Mouse (Mus musculus): ENCODE measurements at regions not wholly inside any gene's neighbourhood (a gene's known extent, or its start where the extent isn't known, plus 50 kb on each side); places are given as distances from the start of the nearest gene placed in this dataset.
A peak's percentile ranks its signal among the peaks of the same experiment; 100 is the strongest.

DNA sequence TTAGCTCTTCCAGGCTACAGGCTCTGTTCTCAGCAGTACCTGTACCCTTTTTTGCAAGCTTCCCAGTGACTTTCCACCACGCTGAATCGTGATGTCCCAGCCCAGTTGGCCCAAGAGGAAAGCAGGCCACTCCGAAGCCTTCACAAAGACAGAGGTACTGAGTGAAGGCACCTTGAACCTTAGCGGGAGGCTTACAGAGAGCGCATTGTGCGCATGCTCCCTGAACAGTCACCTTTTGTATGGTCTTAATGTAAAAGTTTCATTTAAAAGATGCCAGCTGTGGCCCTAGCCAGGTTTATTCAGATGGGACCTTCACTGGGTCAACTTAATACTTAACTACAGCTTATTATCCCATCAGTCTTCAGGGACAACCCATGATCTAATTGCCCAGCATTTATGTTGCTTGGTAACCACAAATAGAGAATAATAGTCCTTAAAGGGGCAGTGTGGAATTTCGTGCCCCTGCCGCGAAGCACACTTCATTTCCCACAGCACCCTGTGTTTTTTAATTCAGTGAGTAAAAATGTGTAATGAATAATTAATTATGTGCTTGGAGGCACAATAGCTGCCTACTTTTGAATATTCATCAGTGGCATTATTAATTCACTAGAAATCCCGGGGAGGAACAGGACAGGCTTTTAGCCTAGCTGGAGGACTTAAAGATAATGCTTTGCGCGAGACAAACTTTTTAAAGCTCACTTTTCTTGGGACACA lies 111.3 kb upstream of the Vrk1 start:
- no peak for DNase-seq (ENCODE audit: extremely low read depth, insufficient read length, low spot score)

DNA sequence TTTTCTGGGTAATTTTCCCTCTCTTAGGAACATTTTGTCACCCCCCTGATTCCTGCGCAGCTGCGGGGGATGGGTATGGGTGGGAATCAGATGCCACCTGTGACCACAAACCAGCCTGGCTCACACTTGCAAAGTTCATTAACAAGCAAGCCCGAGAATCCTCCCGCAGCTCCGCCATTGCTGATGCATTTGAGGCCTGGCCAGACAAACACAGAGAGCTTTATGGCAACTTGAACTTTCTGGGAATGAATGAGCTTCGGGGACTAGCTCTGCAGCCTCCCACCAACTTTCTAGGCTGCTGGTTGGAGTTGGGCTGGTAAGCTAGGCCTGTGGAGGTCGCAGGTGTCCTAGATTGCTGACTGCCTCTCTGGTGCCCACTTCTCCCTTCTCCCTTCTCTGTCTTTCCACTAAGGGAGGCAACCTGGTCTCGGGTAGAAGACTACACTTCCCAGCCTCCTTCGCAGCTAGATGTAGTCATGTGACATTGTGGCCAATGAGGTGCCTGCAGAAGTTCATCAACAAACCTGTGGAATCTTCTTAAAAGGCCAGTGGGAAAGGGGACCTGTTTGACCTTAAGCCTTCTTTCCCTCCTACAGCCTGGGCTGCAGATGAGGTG lies 110.6 kb upstream of the Vrk1 start:
- DNase-seq (ENCODE audit: extremely low read depth, insufficient read length, low spot score): no peak

DNA sequence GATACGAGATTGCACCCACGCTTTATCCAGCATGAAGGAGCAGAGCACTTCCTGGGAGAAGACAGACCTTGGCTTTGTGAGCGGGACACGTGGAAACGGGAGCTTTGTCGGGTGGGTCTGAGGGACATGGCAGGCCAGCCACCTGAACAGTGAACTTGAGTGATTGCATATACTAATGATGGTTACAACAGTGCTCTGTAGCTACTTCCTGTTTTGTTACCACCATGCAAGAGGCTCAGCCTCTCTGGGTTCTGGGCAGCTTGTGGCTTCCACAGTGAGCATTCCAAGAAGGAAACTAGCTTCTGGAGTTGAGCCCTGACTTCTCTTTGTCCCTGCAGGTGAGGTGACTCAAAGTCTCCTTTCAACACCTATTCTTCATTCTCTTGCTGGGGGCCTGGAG lies 109.5 kb upstream of the Vrk1 start:
- DNase-seq (ENCODE audit: extremely low read depth, insufficient read length, low spot score): no peak

DNA sequence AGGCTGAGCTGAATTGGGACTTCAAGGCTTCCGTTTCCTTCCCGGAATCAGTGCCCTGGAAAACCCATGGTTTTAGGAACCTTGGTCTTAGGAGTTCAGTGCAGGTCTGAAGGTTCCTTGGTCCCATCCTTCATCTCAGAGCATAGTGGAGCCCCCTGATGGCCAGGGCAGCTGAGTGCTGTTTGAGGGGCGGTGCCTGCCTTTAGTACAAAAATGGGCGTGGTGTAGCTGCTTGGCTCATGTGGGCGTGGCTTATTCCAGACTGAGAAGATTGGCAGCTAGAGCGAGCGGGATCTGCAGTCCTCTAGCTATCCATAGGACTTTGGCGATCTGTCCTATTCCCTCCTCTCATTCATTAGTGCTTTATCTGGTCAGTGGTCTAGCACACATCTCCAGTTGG lies 107.0 kb upstream of the Vrk1 start:
- DNase-seq (ENCODE audit: extremely low read depth, insufficient read length, low spot score): no peak

DNA sequence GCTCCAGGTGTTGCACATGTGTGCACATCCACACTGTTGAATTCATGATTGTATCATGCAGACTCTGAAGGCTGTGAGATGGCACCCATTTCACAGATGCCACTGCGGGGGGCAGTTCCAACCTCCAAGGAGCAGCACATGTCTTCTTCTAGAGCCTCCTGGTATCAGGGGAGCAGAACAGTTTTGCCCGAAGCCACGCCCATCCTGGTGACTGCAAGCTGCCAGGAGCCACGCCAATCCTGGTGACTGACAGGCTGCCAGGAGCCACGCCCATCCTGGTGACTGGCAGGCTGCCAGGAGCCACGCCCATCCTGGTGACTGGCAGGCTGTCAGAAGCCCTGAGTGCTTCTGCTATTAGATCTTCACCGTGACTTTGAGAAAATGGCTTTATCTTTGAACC lies 103.4 kb upstream of the Vrk1 start:
- peak; percentile 35 for DNase-seq (ENCODE audit: extremely low read depth, insufficient read length, low spot score)

DNA sequence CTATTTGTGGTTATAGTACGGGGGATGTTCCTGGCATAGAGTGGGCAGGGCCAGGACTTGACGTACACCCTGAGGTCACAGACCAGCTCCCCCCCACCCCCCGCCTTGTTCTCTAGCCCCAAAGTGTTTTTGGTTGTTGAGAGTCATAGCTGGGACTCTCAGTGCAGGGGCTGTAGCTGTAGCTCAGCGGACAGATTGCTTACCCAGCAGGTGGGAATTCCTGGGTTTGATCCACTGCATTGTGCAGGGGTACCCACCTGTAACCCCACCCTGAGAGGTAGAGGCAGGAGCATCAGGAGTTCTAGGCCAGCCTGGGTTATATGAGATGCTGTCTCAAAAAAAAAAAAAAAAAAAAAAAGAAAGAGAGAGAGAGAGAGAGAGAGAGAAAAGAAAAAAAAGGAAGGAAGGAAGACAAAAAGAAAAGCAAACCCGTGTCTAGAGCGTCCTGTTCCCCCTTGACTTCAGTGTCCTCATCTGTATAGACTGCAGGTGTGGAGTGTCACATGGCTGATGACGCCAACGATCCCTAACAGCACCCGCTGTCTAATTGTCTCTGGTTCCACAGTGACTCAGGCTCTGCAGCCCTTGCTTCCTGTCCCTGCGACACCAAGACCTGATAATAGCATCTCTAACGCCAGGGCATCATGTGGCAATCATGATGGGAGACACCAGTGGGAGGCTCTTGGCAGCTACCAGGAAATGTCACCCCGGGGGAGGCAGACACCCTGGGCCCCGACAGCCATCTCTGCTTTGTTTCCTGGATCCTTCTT lies 102.0 kb upstream of the Vrk1 start:
- no peak for DNase-seq (ENCODE audit: extremely low read depth, insufficient read length, low spot score)

DNA sequence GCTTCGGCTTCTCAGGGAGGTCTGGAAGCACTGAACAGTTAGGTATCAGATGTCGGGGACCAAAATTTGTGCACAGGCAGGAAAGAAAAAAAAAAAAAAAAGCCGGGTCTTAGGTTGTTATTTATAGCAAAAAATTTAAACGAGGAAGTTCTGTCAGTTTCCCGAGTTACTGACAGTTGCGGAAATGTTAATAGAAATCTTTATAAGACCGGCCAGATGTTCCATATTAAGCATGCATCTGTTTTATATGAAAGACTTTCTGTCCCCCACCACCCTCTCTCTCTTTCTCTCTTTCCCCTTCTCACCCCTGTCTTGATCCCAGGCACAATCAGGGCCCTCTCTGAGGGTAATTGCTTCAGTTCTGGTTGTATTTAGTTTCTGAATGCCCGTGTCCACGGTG lies 98.5 kb upstream of the Vrk1 start:
- DNase-seq (ENCODE audit: extremely low read depth, insufficient read length, low spot score): no peak

DNA sequence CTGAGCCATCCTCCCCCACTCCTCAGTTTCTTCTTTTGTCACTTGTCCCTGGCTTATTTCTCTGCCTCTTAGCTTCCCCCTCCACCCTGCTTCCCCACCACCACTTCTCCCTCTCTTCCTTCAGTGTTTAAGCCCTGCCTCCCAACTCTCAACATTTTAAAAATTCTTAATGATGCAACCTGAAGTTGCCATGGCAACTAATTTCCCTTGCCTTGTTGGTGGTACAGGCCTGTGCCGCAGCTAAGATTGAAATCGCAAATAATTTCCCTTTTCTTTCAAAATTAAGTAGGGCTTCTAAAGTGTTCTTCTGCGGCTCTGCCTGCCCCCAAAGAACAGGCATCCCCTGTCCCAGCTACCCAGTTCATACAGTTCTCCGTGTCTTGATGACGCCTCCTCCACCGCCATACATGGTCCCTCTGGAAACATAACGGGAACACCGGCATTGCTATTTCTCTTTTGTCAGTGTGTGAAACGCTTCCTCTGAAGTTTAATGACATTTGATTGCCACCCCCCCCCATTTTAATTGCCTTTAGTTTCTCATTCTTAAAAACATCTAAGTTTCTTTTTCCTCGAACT lies 92.6 kb upstream of the Vrk1 start:
- no peak for DNase-seq (ENCODE audit: extremely low read depth, insufficient read length, low spot score)

DNA sequence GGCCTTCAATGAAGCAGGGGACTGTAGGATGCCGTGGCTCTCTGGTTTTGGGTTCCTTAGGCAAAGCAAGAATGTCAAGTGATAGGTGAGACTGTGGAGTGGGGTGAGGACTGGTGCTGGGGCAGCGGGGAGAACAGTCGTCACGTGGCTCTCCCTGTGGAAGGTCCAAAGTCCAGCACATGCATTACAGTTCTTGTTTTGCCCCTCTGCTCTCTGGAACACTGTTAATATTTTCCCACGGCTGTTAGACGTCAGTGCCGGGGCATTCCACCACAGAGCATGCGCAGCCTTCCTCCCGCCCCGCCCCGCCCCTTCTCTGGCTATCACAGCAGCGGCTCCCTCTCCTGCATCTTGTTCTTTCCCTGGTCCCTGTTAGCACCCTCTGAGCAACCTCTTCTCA lies 91.3 kb upstream of the Vrk1 start:
- no peak for DNase-seq (ENCODE audit: extremely low read depth, insufficient read length, low spot score)

DNA sequence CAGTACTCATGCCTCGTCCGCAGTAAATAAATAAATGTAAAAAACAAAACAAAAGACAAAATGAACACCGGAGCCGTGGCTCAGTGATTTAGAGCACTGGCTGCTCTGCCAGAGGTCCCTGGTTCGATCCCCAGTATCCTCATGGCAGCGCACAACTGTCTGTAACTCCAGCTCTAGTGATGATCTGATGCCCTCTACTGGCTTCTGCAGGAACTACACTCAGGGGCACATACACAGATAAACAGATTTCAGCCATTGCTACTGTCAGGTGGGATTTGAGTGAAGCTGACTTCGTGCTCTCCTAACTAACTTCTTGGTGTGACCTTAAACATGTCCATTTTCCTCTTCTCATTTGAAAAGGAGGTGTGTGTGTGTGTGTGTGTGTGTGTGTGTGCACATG lies 82.8 kb upstream of the Vrk1 start:
- DNase-seq (ENCODE audit: extremely low read depth, insufficient read length, low spot score): no peak

DNA sequence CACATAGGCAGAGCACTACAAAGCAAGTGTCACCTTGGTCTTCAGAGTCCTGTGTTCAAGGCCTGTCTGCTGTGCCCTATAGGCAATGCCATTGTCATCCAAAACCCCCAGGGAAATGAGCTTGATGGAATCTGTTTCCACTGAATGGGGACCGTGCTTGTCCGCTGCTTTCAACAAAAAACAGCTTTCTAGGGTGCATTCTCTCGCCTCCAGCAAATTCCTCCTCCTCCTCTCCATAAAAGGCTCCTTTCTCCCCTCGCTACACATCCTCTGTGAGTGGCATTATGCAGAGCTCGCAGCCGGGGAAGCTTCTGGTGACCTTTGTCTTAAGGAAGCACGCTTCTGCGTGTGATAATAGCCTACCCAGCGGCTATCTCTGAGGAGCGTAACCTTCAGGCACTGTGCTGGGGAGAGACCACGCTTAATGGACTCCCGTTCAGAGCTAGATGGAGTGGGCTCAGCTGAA lies 80.5 kb upstream of the Vrk1 start:
- no peak for DNase-seq (ENCODE audit: extremely low read depth, insufficient read length, low spot score)

DNA sequence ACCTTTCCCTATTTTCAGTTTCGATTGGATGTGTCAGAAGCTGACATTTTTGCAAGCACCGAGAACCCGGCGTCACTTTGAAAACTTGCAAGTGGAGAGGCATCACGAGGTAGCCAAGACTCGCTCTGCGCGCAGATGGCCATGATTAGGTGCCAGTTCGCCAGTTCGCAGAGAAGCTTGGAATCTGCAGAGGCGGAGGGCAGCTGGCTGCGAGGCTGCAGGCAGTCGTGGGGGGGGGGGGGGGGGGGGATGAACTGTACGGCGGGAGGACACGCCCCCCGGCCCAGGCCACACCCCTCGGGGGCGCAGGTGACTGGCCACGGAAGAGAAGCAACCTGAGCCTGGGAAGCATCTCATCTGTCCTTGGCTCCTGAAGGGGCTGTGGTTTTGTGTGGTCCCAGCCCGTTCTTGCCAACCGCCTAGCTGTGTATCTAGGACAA lies 74.6 kb upstream of the Vrk1 start:
- DNase-seq (ENCODE audit: extremely low read depth, insufficient read length, low spot score): no peak

DNA sequence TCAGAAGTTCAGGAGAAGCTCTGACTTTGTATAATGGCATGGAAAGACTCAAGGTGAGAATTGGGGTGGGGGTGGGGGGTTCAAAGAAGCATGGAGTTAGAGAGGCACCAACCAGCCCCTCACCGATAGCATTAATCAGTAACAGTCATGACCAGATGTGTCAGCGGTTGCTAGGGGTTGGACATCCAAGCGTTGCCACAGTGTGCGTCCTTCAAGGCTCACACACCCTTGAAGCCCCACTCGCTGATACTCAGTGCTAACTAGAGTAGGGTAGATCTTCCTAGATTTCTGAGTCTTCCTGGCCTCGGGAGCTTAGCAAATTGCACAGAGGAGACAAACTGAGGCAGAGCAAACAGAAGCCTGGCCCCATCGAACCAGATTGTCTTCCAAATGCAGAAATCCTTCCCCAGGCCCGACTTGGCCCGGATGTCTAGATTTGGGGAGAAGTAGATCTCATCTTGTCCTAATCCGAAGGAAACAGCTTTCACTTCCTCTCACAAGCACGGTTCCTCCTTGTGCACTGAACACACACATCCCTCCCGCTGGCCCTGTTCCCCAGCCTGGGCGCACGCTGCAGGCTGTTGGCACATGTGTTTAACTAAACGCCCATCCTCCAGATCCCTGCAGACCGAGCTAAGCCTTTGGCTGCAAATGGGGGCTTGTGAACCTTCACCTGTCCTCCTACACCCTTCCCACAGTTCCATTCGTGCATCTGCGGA lies 73.1 kb upstream of the Vrk1 start:
- DNase-seq (ENCODE audit: extremely low read depth, insufficient read length, low spot score): no peak

DNA sequence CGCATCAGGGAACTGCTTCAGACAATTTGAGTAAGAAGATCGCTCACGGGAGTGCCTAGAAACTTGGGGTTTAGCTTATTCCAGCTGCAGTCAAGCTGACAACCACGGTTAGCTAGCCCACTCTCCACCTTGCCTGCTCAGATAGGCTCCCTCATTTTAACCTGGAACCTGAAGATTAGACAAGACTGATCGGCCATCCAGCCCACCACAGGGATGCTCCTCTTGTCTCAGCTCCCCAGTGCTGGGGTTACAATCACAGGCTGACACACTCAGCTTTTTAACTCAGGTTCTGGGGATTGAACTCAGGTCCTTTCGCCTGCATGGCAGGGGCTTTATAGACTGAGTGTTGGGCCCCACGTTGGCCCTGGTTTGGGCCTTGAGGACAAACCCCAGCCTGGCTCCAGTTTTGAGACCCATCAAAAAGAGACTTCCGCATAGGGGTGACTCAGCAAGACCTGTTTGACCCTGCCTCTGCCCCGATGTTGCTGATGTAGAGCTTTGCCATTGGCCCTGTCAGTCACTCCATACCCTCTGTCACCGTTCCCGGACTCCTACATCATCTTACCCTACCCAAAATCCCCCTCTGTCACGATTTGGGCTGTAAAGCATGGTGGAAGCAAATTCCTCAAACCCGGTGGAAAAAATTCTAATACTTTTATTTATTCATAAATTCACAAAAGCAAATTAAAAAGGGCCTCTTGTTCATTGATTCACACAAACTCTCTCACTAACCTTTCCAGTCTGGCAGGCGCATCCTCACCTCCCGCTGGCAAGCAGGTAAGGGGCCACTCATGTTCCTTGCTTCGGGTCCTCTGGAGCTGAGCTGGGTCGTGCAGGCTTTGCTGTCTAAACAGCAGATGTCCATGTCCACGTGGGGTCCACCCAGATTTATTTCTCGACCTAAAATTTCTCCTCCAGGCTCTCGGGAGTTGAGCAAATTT lies 67.6 kb upstream of the Vrk1 start:
- no peak for DNase-seq (ENCODE audit: extremely low read depth, insufficient read length, low spot score)

DNA sequence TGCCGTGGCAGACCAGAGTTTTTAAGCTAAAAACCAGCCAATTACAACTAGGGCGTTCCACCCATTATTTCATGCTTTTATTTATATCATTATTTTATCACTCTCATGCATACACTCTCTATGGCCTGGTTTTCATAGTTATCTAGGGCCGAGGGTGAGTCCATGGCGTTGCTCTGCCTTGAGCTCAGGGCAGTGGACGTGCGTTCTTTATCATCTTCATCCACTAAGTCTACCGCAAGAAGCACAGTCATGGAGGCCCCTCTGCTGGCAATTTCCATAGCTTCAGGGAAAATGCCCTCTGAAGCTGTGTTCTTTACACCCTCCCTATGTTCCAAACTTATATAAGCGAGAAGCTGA lies 67.0 kb upstream of the Vrk1 start:
- no peak for DNase-seq (ENCODE audit: extremely low read depth, insufficient read length, low spot score)

DNA sequence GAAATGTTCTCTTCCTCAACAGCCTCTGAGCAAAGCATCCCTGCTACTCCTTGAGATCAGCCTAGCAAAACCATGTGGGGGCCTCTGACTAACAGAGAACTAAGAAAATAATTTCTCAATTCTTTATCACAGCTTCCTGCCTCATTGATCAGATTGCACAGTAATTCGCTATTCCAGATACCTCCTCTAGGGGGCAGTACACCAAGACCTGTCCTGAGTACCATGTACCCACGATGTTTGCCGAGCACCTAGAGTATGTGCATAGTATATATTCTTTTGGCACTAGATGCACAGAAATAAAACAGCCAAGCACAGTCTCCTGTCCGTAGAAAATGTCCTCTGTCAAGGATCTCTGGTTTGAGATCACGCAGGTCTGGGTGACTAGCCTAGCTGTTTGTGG lies 62.7 kb upstream of the Vrk1 start:
- DNase-seq (ENCODE audit: extremely low read depth, insufficient read length, low spot score): no peak

DNA sequence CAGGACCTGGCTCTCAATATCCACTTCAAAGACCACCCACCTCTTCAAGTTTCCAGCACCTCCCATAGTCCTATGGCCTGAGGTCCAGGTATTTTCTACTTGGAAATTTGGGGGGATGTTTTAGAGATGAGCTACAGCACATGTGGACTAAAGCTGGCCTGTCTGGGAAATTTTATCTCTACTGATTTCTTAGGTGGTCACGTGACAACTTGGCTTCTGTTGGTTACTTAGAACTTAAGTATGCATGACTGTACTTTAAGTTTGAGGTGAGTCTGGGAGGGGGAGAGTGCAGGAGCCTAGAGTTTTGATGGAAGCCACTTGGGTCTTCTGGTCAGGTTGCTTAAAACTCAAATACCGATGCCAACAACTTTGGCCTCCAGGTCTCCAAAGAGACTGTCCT lies 61.7 kb upstream of the Vrk1 start:
- no peak for DNase-seq (ENCODE audit: extremely low read depth, insufficient read length, low spot score)

DNA sequence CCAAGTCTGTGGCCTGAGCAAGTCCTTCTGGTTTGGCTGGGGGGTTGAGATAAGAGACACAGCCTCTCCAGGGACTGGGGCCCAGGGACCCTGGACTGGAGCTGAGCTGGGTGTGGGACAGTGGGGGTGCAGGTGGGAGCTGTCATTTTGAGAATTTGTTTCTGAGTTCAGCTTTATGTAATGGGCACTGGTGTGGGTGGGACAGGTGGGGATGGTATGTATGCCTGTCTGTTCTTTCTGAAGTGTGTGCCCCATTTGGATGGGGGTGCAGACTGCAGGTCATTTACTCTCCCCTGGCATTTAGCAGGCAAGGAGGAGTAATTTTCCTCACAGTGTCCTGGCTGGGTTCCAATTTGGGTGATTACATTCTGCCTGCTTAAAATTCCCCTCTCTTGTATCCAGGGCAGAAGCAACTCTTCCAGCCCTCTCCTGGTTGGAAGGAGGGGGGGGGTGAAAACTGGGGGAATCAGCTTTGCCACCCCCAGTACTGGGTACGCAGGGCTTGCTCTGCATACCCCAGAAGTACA lies 54.2 kb upstream of the Vrk1 start:
- DNase-seq (ENCODE audit: extremely low read depth, insufficient read length, low spot score): no peak

DNA sequence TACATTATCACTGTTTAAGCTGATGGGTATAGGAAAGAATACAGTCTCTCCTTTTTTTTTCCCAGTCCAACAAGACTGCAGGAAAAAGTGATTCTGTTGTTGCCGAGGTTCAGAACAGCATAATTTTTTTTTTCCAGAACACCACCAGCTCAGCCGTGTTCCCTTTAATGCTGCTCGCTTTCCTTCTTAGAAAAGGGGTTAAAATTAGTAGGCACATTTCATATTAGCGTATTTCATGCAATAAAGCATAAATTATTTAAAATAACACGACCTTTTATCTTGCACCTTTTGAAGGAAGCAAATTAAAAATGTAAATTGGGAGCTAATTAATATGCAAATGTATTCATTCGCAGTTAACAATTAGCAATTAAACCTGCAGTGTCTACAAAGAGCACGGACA lies 50.3 kb upstream of the Vrk1 start:
- no peak for DNase-seq (ENCODE audit: extremely low read depth, insufficient read length, low spot score)

Measured in 3134 (cell line).